Mouse (Mus musculus): ENCODE data around the gene Dnajc14. TPM values are rescaled to one million over a fixed set of nuclear protein-coding genes. Genes with fewer than 3 reads are reported as not detected.

The Dnajc14 gene
- polyA plus RNA-seq, 1 experiment from 2014 or later = 63.2 TPM

GRCm38 (mm10) chr10:128794391-128794790 lies 9.5 kb upstream of the Dnajc14 start:
- H3K4me1 ChIP-seq (ENCODE audit: insufficient read depth, low read length) = no peaks in the 10 kb centered on the region
- no peaks in the 10 kb centered on the region for H3K36me3 ChIP-seq (ENCODE audit: insufficient read depth, low read length)
- no peak overlapping the region for H3K4me2 ChIP-seq (replicated peaks; ENCODE audit: low read depth, low read length)
- H3K9ac ChIP-seq (replicated peaks; ENCODE audit: low read length) = no peak overlapping the region
- no peak for ATAC-seq (ENCODE audit: low FRiP score, low TSS enrichment)
- no peaks in the 10 kb centered on the region for H3K9me3 ChIP-seq (ENCODE audit: low read length)
- H3K4me3 ChIP-seq (ENCODE audit: low read length) = no peak overlapping the region
- H3K27ac ChIP-seq (ENCODE audit: low read length) = no peak overlapping the region
- no peaks in the 10 kb centered on the region for H3K27me3 ChIP-seq (ENCODE audit: insufficient read depth, low read length)
- 85% methylated on average over 5 of the region's 5 CpGs for WGBS

- Histone ChIP-seq H3K27ac (ENCODE audit: low read length) (no peak overlapping the region), H3K36me3 (ENCODE audit: insufficient read depth, low read length) (0 out of 2 replicates have a peak, but pooled peaks cover 4% of the 10 kb centered on the region), H3K9me3 (ENCODE audit: low read length) (no peaks in the 10 kb centered on the region), H3K4me2 (replicated peaks; ENCODE audit: low read depth, low read length) (no peak overlapping the region), H3K27me3 (ENCODE audit: insufficient read depth, low read length) (no peaks in the 10 kb centered on the region), H3K4me3 (ENCODE audit: low read length) (no peak overlapping the region), H3K9ac (replicated peaks; ENCODE audit: low read length) (no peak overlapping the region), H3K4me1 (ENCODE audit: insufficient read depth, low read length) (no peaks in the 10 kb centered on the region)
- no peak for ATAC-seq (ENCODE audit: low FRiP score, low TSS enrichment)
- WGBS = 97% methylated on average over 3 of the region's 3 CpGs
Measured at GRCm38 (mm10) chr10:128795581-128795980, 8.3 kb upstream of the Dnajc14 start.

GRCm38 (mm10) chr10:128798676-128799075 lies 5.2 kb upstream of the Dnajc14 start:
- H3K27ac ChIP-seq (ENCODE audit: low read length) = no peak overlapping the region
- H3K36me3 ChIP-seq (ENCODE audit: insufficient read depth, low read length) = peaks cover 9% of the 10 kb centered on the region; the same call in 1 of the 2 replicates
- H3K27me3 ChIP-seq (ENCODE audit: insufficient read depth, low read length) = no peaks in the 10 kb centered on the region
- WGBS = 96% methylated on average over 8 of the region's 8 CpGs
- no peaks in the 10 kb centered on the region for H3K9me3 ChIP-seq (ENCODE audit: low read length)
- ATAC-seq (ENCODE audit: low FRiP score, low TSS enrichment) = no peak
- no peak overlapping the region for H3K4me3 ChIP-seq (ENCODE audit: low read length)
- H3K4me2 ChIP-seq (replicated peaks; ENCODE audit: low read depth, low read length) = no peak overlapping the region
- H3K4me1 ChIP-seq (ENCODE audit: insufficient read depth, low read length) = peaks cover 11% of the 10 kb centered on the region
- no peak overlapping the region for H3K9ac ChIP-seq (replicated peaks; ENCODE audit: low read length)

- Histone ChIP-seq H3K27me3 (ENCODE audit: insufficient read depth, low read length) (no peaks in the 10 kb centered on the region), H3K36me3 (ENCODE audit: insufficient read depth, low read length) (peaks cover 16% of the 10 kb centered on the region), H3K4me1 (ENCODE audit: insufficient read depth, low read length) (peaks cover 25% of the 10 kb centered on the region), H3K27ac (ENCODE audit: low read length) (no peak overlapping the region), H3K4me3 (ENCODE audit: low read length) (no peak overlapping the region), H3K4me2 (replicated peaks; ENCODE audit: low read depth, low read length) (no peak overlapping the region), H3K9me3 (ENCODE audit: low read length) (no peaks in the 10 kb centered on the region), H3K9ac (replicated peaks; ENCODE audit: low read length) (no peak overlapping the region)
- ATAC-seq (ENCODE audit: low FRiP score, low TSS enrichment) = no peak
- WGBS = 91% methylated on average over 16 of the region's 16 CpGs
Measured at GRCm38 (mm10) chr10:128801981-128802495, 1.8 kb upstream of the Dnajc14 start.

GRCm38 (mm10) chr10:128802956-128803355 lies 906 bp upstream of the Dnajc14 start:
- WGBS = 56% methylated on average over 4 of the region's 4 CpGs
- ATAC-seq (ENCODE audit: low FRiP score, low TSS enrichment) = no peak

GRCm38 (mm10) chr10:128803361-128803760 lies 501 bp upstream of the Dnajc14 start:
- H3K27me3 ChIP-seq (ENCODE audit: insufficient read depth, low read length) = no peaks in the 10 kb centered on the region
- peak overlapping the region; percentile 96 for H3K9ac ChIP-seq (replicated peaks; ENCODE audit: low read length)
- H3K36me3 ChIP-seq (ENCODE audit: insufficient read depth, low read length) = peaks cover 21% of the 10 kb centered on the region
- no peak for ATAC-seq (ENCODE audit: low FRiP score, low TSS enrichment)
- peak overlapping the region; percentile 69 for H3K4me3 ChIP-seq (ENCODE audit: low read length)
- H3K4me1 ChIP-seq (ENCODE audit: insufficient read depth, low read length) = peaks cover 39% of the 10 kb centered on the region
- H3K4me2 ChIP-seq (replicated peaks; ENCODE audit: low read depth, low read length) = peak overlapping the region; percentile 95
- H3K27ac ChIP-seq (ENCODE audit: low read length) = peak overlapping the region; percentile 98
- 2% methylated on average over 6 of the region's 6 CpGs for WGBS
- no peaks in the 10 kb centered on the region for H3K9me3 ChIP-seq (ENCODE audit: low read length)

More at GRCm38 (mm10) chr10:128802956-128803355, 906 bp upstream of the Dnajc14 start:
- H3K9ac ChIP-seq (replicated peaks; ENCODE audit: low read length) = peak overlapping the region; percentile 96
- H3K9me3 ChIP-seq (ENCODE audit: low read length) = no peaks in the 10 kb centered on the region
- H3K36me3 ChIP-seq (ENCODE audit: insufficient read depth, low read length) = peaks cover 21% of the 10 kb centered on the region
- H3K4me1 ChIP-seq (ENCODE audit: insufficient read depth, low read length) = peaks cover 35% of the 10 kb centered on the region
- peak overlapping the region; percentile 95 for H3K4me2 ChIP-seq (replicated peaks; ENCODE audit: low read depth, low read length)
- peak overlapping the region; percentile 98; the same call in 1 of the 2 replicates for H3K27ac ChIP-seq (ENCODE audit: low read length)
- peak overlapping the region; percentile 69 for H3K4me3 ChIP-seq (ENCODE audit: low read length)
- no peaks in the 10 kb centered on the region for H3K27me3 ChIP-seq (ENCODE audit: insufficient read depth, low read length)

GRCm38 (mm10) chr10:128804271-128805091 lies 619 bp downstream of the Dnajc14 start, which contains the start of gene Tmem198b:
Gene Tmem198b (minus strand): TSS chr10:128804370.
- Histone ChIP-seq H3K4me1 (ENCODE audit: insufficient read depth, low read length) (peaks cover 48% of the 10 kb centered on the region), H3K27me3 (ENCODE audit: insufficient read depth, low read length) (no peaks in the 10 kb centered on the region), H3K9me3 (ENCODE audit: low read length) (no peaks in the 10 kb centered on the region), H3K27ac (ENCODE audit: low read length) (peak within 1 kb of the TSS; percentile 98), H3K4me2 (replicated peaks; ENCODE audit: low read depth, low read length) (peak within 1 kb of the TSS; percentile 95), H3K4me3 (ENCODE audit: low read length) (peak within 1 kb of the TSS; percentile 69), H3K36me3 (ENCODE audit: insufficient read depth, low read length) (peaks cover 27% of the 10 kb centered on the region), H3K9ac (replicated peaks; ENCODE audit: low read length) (peak within 1 kb of the TSS; percentile 96)
- peak; percentile 64; the same call in 1 of the 2 replicates for ATAC-seq (ENCODE audit: low FRiP score, low TSS enrichment)
- WGBS = under 1% methylated on average over 28 of the region's 28 CpGs

GRCm38 (mm10) chr10:128805092-128806000 lies 1.5 kb downstream of the Dnajc14 start:
- peak overlapping the region; percentile 69 for H3K4me3 ChIP-seq (ENCODE audit: low read length)
- H3K27ac ChIP-seq (ENCODE audit: low read length) = peak overlapping the region; percentile 98
- WGBS = under 1% methylated on average over 70 of the region's 70 CpGs
- peaks cover 52% of the 10 kb centered on the region for H3K4me1 ChIP-seq (ENCODE audit: insufficient read depth, low read length)
- H3K36me3 ChIP-seq (ENCODE audit: insufficient read depth, low read length) = peaks cover 27% of the 10 kb centered on the region
- peak; percentile 93 for ATAC-seq (ENCODE audit: low FRiP score, low TSS enrichment)
- H3K4me2 ChIP-seq (replicated peaks; ENCODE audit: low read depth, low read length) = peak overlapping the region; percentile 95
- no peaks in the 10 kb centered on the region for H3K9me3 ChIP-seq (ENCODE audit: low read length)
- no peaks in the 10 kb centered on the region for H3K27me3 ChIP-seq (ENCODE audit: insufficient read depth, low read length)
- peak overlapping the region; percentile 96 for H3K9ac ChIP-seq (replicated peaks; ENCODE audit: low read length)

GRCm38 (mm10) chr10:128806086-128806485 lies 2.2 kb downstream of the Dnajc14 start:
- Histone ChIP-seq H3K36me3 (ENCODE audit: insufficient read depth, low read length) (peaks cover 28% of the 10 kb centered on the region), H3K4me3 (ENCODE audit: low read length) (peak overlapping the region; percentile 69), H3K27me3 (ENCODE audit: insufficient read depth, low read length) (no peaks in the 10 kb centered on the region), H3K4me1 (ENCODE audit: insufficient read depth, low read length) (peaks cover 52% of the 10 kb centered on the region), H3K9ac (replicated peaks; ENCODE audit: low read length) (peak overlapping the region; percentile 74), H3K4me2 (replicated peaks; ENCODE audit: low read depth, low read length) (peak overlapping the region; percentile 65), H3K27ac (ENCODE audit: low read length) (0 out of 2 replicates have a peak overlapping the region, but pooled peaks have one; percentile 98), H3K9me3 (ENCODE audit: low read length) (no peaks in the 10 kb centered on the region)
- ATAC-seq (ENCODE audit: low FRiP score, low TSS enrichment) = no peak
- 48% methylated on average over 6 of the region's 6 CpGs for WGBS

Data from kidney, embryonic 16.5 days (tissue).